In the genomic region with DNA sequence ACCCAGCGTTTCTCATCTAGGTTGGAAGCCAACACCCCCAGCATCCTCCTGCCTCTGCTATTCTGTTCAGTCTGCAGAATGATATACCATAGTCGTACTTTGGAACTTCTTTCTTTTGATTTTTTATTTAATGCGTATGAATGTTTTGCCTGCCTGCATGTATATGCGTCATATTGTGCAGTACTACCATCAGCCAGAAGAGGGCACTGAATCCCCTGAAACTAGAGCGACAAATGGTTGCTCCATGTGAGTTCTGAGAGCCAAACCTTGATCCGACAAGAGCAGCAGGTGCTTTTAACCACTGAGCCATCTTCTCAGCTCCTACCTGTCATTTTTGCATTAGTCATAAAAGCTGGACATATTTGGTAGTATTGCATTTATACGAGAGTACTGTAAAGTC, we compare ENCODE assay signal across 11 mouse cellular contexts. TPM values are rescaled to one million over a fixed set of nuclear protein-coding genes. Genes with fewer than 3 reads are reported as not detected.
A peak's percentile ranks its signal among the peaks of the same experiment; 100 is the strongest.
DNase-seq lines count a peak whose midpoint lies in the region; TF ChIP-seq lines count a peak whose summit lies in the region.
"Had no signal": no experiment of that assay in that cellular context is flagged by ENCODE, and none has a peak within 500 bp of the region (broad histone marks: within the 10 kb centered on the region; RNA-seq: fewer than 3 reads in every experiment).

No protein-coding gene starts in this region.

- TF ChIP-seq CTCF in layer of hippocampus, adult 2 months (conservative IDR thresholded peaks at IDR 0.05): peak; percentile 68

- DNase-seq in cerebellum, postnatal 10 days: peak; percentile 74 to 84
- DNase-seq in cerebellum, adult 9-10 months: no peak
- no peak for DNase-seq in layer of hippocampus, adult 2 months (ENCODE audit: low spot score in 2 of 2)
- no peak for DNase-seq in layer of hippocampus, adult 9-10 months (ENCODE audit: low spot score)
- DNase-seq in A20 (ENCODE audit: low read depth, low spot score): peak; percentile 61
- DNase-seq in ZHBTc4 (ENCODE audit: low read depth, low spot score): peak; percentile 84
- no peak for DNase-seq in adipocyte (ENCODE audit: low spot score)
- DNase-seq in layer of hippocampus, postnatal 14 days (ENCODE audit: low spot score in 2 of 2): no peak

- no peak overlapping the region for H3K4me3 ChIP-seq in layer of hippocampus, adult 2 months
- H3K4me3 ChIP-seq: embryonic facial prominence, embryonic 15.5 days; heart, embryonic 13.5 days; midbrain, embryonic 15.5 days had no signal

- H3K27ac ChIP-seq in layer of hippocampus, adult 2 months: no peak overlapping the region
- H3K27ac ChIP-seq: embryonic facial prominence, embryonic 15.5 days; heart, embryonic 13.5 days; midbrain, embryonic 15.5 days had no signal

RNA-seq across cellular contexts. Expression of gene Iqcd, which starts 3.3 kb away (rescaled TPM):
- total RNA-seq in layer of hippocampus, adult 2 months (2021): 1 to 10 TPM in 1 of 2 experiments, under 1 TPM in 1; 1.00 to 1.2 TPM
- 1 to 10 TPM in 1 of 2 experiments, under 1 TPM in 1; 0.52 to 2.4 TPM for total RNA-seq in layer of hippocampus, postnatal 14 days (2021)

RNA-seq across cellular contexts. Expression of gene Tpcn1, which starts 3.7 kb away (rescaled TPM):
- 10 to 100 TPM; 34.8 to 40.8 TPM for total RNA-seq in layer of hippocampus, adult 2 months (2021)
- total RNA-seq in layer of hippocampus, postnatal 14 days (2021): 10 to 100 TPM; 44.1 to 45.2 TPM

RNA-seq across cellular contexts. Expression of gene Rita1, which starts 20.2 kb away (rescaled TPM):
- total RNA-seq in layer of hippocampus, adult 2 months (2021): 10 to 100 TPM; 23.7 to 28.0 TPM
- 10 to 100 TPM; 24.8 to 26.8 TPM for total RNA-seq in layer of hippocampus, postnatal 14 days (2021)

RNA-seq across cellular contexts. Expression of gene Ddx54, which starts 20.4 kb away (rescaled TPM):
- total RNA-seq in layer of hippocampus, adult 2 months (2021): 10 to 100 TPM; 36.8 to 37.2 TPM
- total RNA-seq in layer of hippocampus, postnatal 14 days (2021): 10 to 100 TPM; 41.7 to 44.4 TPM

RNA-seq across cellular contexts. Expression of gene Cfap73, which starts 41.9 kb away (rescaled TPM):
- total RNA-seq in layer of hippocampus, adult 2 months (2021): under 1 TPM in 1 of 2 experiments, not detected in 1; 0.39 TPM
- total RNA-seq in layer of hippocampus, postnatal 14 days (2021): 1 to 10 TPM in 1 of 2 experiments, not detected in 1; 1.8 TPM

Comparison
In these comparisons a context has a peak if more than half of its experiments do, and no peak if none do; other contexts are left out.
1. DNase-seq: peak in cerebellum, postnatal 10 days (2 of 2), A20 (single experiment) and ZHBTc4 (single experiment); none in cerebellum, adult 9-10 months (single experiment), layer of hippocampus, adult 2 months (0 of 2), layer of hippocampus, adult 9-10 months (single experiment), adipocyte (single experiment) and layer of hippocampus, postnatal 14 days (0 of 2).